Mouse (Mus musculus): ENCODE results near the gene Hs3st5.
"Not testable (repeated sequence)": the region's sequence is repeated elsewhere in the genome, so short reads cannot be mapped to it uniquely, and the experiment has no call there.

The Hs3st5 gene

GRCm38 (mm10) chr10:36506727-36507555 lies at the start of gene Hs3st5:
Gene Hs3st5, plus strand, starts transcription at chr10:36506814.
- DNase-seq (ENCODE audit: low spot score): peak; percentile 38

- DNase-seq (ENCODE audit: low spot score): no peak
Observed at GRCm38 (mm10) chr10:36468664-36469063, 38.0 kb upstream of the Hs3st5 start.

- no peak for DNase-seq (ENCODE audit: low spot score)
Observed at GRCm38 (mm10) chr10:36471135-36471534, 35.5 kb upstream of the Hs3st5 start.

- no peak for DNase-seq (ENCODE audit: low spot score)
Observed at GRCm38 (mm10) chr10:36474834-36475233, 31.8 kb upstream of the Hs3st5 start.

GRCm38 (mm10) chr10:36477543-36477942 lies 29.1 kb upstream of the Hs3st5 start:
- no peak for DNase-seq (ENCODE audit: low spot score)

- no peak for DNase-seq (ENCODE audit: low spot score)
Observed at GRCm38 (mm10) chr10:36483362-36483761, 23.3 kb upstream of the Hs3st5 start.

GRCm38 (mm10) chr10:36484011-36484410 lies 22.6 kb upstream of the Hs3st5 start:
- DNase-seq (ENCODE audit: low spot score): no peak

- DNase-seq (ENCODE audit: low spot score): no peak
Observed at GRCm38 (mm10) chr10:36484728-36485300, 21.8 kb upstream of the Hs3st5 start.

- no peak for DNase-seq (ENCODE audit: low spot score)
Observed at GRCm38 (mm10) chr10:36493566-36493965, 13.0 kb upstream of the Hs3st5 start.

- DNase-seq (ENCODE audit: low spot score): no peak
Observed at GRCm38 (mm10) chr10:36499713-36500112, 6.9 kb upstream of the Hs3st5 start.

- no peak for DNase-seq (ENCODE audit: low spot score)
Observed at GRCm38 (mm10) chr10:36506033-36506726, 434 bp upstream of the Hs3st5 start.

GRCm38 (mm10) chr10:36507556-36507870 lies 899 bp downstream of the Hs3st5 start:
- no peak for DNase-seq (ENCODE audit: low spot score)

- DNase-seq (ENCODE audit: low spot score): no peak
Observed at GRCm38 (mm10) chr10:36507991-36508546, 1.5 kb downstream of the Hs3st5 start.

GRCm38 (mm10) chr10:36509477-36509876 lies 2.9 kb downstream of the Hs3st5 start:
- no peak for DNase-seq (ENCODE audit: low spot score)

GRCm38 (mm10) chr10:36523881-36524280 lies 17.3 kb downstream of the Hs3st5 start:
- no peak for DNase-seq (ENCODE audit: low spot score)

GRCm38 (mm10) chr10:36533633-36534335 lies 27.2 kb downstream of the Hs3st5 start:
- no peak for DNase-seq (ENCODE audit: low spot score)

GRCm38 (mm10) chr10:36546622-36547021 lies 40.0 kb downstream of the Hs3st5 start:
- DNase-seq (ENCODE audit: low spot score): peak; percentile 7

- not testable (repeated sequence) for DNase-seq (ENCODE audit: low spot score)
Observed at GRCm38 (mm10) chr10:36547713-36548112, 41.1 kb downstream of the Hs3st5 start.

- DNase-seq (ENCODE audit: low spot score): no peak
Observed at GRCm38 (mm10) chr10:36554057-36554456, 47.4 kb downstream of the Hs3st5 start.

GRCm38 (mm10) chr10:36554941-36555888 lies 48.6 kb downstream of the Hs3st5 start:
- no peak for DNase-seq (ENCODE audit: low spot score)

GRCm38 (mm10) chr10:36556128-36556527 lies 49.5 kb downstream of the Hs3st5 start:
- DNase-seq (ENCODE audit: low spot score): no peak

Data from layer of hippocampus, adult 11-12 months (tissue).